Mouse (Mus musculus) liver, postnatal 0 days (tissue): Measurements from ENCODE around the gene Cenpa.

Source experiments
- CTCF ChIP-seq: sonication (generic); IDR thresholded peaks from 2 replicates; pipeline ENCODE4 v1.5.1; 2016; ENCODE audit warnings: antibody characterized with exemption, low read depth
- EP300 ChIP-seq: IDR thresholded peaks from 2 replicates; pipeline ENCODE4 v1.6.1; 2016; ENCODE audit warnings: antibody characterized with exemption, low read depth, mild to moderate bottlenecking

- TF ChIP-seq CTCF (no peak), EP300 (no peak)
These were observed 1.2 kb upstream of the Cenpa start for GRCm38 (mm10) chr5:30665360-30665759.
